Mouse (Mus musculus) liver, adult 2 months (tissue): ENCODE data around the gene Dag1.

Experiments
- CTCF ChIP-seq: fragments of 200-500 bp; IDR thresholded peaks from 2 replicates; pipeline ENCODE4 v1.5.1; 2011; ENCODE audit warnings: low read depth, low read length, control low read depth
- POLR2A ChIP-seq: fragments of 200-500 bp; IDR thresholded peaks from 2 replicates; pipeline ENCODE4 v1.6.1; 2011; ENCODE audit warnings: low read length, control low read depth; ENCODE audit not compliant: insufficient read depth; ENCODE audit errors: extremely low read depth

GRCm38 (mm10) chr9:108219766-108220379 is 43.9 kb downstream of the Dag1 start:
- no peak for TF ChIP-seq POLR2A
- TF ChIP-seq CTCF, result no peak
